Mouse (Mus musculus) right cerebral cortex, postnatal 4 days (tissue): Measurements from ENCODE around the gene Cd3g.
"Not testable (repeated sequence)": the region's sequence is repeated elsewhere in the genome, so short reads cannot be mapped to it uniquely, and the experiment has no call there.

ENCODE experiments used
- DNase-seq: peaks from one replicate; pipeline ENCODE4 v3.0.0-alpha.2; 2022

Cd3g gene

DNA sequence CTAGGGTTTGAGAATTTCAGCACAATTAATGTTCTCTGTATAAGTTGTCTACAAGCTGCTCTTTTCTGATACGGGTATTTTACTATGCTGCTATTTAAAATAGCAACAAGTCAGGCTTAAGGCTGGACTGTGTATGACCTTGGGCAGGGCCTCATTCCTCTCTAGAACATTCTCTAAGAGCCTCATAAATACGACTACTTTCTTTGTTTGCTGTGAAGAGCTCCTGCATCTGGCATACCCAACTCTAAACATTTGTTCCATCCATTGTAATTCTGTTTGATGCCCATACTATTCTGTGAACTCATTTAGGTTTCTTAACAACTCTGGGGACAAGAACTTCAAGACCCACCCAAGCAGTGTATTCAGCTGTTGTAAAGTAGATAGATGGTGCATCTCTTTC lies 2.8 kb upstream of the Cd3g start:
- DNase-seq: no peak

DNA sequence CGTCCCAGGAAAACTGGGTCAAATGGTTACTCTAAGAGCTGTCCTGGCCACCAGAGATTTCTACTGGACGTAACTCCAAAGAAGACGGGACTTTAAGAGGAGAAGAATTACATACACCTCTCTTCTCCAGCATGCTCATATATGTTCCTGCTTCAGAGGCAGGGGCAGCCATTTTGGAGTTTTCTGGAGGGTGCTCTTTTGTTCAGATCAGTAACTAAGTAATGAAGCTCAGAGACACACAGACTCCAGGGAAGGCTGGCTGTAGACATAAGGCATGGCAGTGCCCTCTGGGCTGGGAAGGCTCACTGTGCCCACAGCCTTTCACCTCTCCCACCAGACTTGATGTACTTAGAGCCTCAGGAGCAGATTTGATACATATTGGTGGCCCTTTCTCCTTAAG lies 2.3 kb upstream of the Cd3g start:
- DNase-seq: no peak

DNA sequence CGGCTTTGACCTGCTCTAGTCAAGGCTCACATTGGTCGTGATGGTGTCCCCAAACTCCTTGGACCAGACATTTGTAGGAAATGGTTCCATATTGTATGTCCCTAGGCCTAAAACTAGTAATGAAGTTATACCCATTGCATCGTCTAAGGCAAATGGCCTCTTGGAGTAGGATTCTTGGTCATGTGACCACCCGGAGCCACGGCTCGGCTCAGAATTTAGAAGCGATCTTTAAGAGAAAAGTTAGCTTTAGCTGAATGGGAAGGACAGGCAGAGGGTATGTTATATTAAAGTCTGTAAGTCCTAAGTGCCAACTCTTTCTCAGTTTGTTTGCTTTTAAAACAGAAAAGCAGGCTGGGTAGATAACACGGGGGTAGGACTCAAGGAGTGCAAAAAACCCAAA lies 1.9 kb upstream of the Cd3g start:
- no peak for DNase-seq

DNA sequence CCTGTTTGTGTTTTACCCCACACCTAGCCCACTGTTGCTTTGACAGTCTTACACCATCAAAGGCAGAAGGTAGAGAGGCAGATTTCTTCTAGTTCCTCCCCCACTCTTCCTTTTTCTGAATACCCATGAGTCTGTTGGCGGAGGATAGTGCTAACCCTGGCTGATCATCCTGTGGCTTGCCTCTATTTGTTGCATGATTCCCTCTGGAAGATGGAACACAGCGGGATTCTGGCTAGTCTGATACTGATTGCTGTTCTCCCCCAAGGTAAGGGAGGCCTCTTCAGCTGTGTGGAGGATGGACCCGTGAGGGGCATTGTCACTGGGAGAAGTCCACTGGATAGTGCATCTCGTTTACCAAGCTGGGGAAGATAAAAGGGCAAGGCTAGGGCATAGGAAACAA lies 1.4 kb upstream of the Cd3g start, which contains the start of gene Cd3d:
Gene Cd3d, plus strand, starts transcription at position 111 of the 400 bp plus-strand sequence.
- no peak for DNase-seq

DNA sequence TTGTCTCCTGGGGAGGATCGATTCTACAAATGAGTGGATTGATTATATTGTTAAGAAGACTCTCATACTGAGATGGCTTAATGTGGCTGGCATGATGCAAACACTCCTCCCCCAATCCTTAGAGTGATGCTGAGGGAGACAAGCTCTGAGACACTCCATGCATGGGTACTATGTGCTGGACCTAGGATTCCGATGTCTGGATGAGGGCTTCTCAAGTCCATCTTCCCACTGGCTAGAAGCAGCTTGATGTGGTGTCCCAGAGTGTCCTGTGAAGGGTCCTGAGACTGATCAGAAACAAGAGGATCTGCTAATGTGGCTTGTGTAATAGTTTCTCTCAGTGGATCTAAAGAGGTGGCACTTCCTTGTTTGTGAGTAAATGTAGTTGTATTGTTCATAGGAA lies 873 bp upstream of the Cd3g start:
- DNase-seq: no peak

DNA sequence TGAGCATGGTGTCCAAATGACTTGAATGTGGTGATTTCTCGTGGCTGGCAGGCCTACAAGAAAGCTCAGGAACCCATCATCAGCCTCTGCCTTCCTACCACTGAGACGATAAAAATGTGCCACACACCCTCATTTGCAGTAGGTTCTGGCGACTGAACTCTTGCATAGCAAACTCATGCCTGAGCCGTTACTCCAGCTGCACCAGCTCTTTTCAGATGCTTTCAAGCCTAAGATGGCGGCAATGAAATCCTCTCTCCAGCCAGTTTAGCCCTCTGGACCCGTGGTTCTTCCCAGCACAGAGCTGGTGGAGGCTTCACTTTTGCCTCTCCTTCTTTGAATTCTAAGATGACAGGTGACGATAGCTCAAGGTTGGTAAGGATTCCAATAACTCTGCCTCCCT lies 425 bp downstream of the Cd3g start:
- no peak for DNase-seq

DNA sequence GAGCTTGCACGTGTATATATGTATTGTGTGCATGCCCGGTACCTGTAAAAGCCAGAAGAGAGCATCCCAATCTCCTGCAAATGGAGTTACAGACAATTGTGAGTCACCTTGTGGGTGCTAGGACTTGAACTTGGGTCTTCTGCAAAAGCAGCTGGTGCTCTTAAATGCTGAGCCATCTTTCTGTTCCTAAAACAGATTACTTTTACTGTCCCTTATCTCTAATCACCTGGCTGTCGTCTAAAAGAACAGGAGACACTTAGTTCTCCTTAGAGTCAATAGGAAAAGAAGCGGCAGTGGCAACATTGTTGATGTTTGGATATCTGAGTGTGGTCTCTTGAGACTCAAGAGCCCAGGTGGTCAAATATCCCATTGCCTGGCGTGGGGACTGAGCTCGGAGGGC lies 2.4 kb downstream of the Cd3g start:
- no peak for DNase-seq

DNA sequence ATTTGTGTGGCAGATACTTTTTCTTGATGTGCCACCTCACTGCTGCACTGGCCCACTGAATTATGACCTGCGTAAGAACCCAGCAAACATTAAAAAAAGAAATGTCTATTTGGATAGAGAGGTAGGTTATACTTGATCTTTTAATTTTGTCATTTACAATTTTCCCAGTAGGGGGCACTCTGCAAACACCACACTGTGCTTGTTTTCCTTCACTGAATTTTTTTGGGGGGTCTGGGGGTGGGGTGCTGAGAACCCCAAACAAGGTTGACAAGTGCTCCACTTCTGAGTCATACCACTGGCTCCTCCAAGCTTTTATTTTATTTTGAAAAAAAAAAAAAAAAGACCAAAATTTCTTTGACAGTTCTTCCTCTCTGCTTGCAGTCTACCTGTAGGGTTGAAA lies 10.8 kb downstream of the Cd3g start:
- no peak for DNase-seq

DNA sequence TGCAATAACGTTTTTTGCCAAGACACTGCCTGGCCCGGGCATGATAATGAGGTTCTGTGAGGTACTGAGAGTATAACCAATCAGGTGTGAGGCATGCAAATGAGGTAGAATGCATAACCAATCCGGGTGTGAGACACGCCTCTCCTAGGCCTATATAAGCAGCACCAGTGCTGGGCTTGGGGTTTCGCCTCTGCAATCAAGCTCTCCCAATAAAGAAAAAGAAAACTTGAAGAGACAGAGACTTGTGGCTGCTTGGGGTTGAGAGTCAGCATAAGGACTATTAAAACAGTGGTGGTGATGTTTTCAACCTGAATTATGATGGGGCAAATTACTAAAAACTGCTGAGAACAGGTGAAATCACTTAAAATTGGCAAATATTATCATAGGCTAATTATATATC lies 12.5 kb downstream of the Cd3g start:
- DNase-seq: not testable (repeated sequence)

DNA sequence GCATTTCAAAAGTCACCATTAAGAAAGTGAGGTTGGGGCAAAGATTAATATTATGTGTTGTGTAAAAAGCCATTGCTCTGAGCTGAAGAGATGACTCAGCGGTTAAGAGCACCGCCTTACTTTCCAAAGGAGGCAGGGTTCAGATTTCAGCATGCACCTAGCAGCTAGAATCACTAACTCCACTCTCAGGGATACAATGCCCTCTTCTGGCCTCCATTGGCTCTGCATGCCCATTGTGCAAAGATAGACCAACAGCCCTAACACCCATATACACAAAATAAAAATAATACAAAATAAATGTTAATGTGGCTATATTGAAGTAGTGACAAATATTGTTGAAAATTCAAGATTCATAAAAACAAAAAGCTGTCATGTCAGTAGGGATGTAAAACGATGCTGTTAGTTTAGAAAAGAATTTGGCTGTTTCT lies 13.4 kb downstream of the Cd3g start:
- DNase-seq: peak; percentile 38

DNA sequence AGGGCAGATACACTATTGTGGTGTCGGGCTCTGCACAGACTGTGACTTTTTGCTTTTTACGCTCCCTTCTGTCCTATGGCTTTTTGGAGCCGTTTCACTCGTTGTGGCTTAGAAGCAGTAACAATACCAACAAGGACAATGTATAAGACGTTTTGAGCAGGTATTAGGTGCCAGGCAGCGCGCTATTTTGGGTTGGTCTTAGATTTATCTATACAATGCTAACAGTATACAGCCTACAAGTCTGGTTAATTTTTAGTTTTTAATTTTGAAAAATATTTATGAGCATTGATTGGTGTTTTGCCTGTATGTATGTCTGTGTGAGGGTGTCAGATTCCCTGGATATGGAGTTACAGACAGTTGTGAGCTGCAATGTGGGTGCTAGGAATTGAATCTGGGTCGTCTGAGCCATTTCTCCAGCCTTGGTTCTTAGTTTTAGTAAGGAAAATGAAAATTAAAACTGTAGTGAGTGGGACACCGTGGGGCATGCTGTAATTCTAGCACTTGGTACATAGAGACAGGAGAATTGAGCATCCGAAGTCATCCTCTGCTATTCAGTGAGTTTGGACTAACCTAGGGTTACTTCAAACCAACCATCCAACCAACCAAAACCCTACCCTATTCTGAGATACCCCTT lies 14.3 kb downstream of the Cd3g start:
- no peak for DNase-seq

DNA sequence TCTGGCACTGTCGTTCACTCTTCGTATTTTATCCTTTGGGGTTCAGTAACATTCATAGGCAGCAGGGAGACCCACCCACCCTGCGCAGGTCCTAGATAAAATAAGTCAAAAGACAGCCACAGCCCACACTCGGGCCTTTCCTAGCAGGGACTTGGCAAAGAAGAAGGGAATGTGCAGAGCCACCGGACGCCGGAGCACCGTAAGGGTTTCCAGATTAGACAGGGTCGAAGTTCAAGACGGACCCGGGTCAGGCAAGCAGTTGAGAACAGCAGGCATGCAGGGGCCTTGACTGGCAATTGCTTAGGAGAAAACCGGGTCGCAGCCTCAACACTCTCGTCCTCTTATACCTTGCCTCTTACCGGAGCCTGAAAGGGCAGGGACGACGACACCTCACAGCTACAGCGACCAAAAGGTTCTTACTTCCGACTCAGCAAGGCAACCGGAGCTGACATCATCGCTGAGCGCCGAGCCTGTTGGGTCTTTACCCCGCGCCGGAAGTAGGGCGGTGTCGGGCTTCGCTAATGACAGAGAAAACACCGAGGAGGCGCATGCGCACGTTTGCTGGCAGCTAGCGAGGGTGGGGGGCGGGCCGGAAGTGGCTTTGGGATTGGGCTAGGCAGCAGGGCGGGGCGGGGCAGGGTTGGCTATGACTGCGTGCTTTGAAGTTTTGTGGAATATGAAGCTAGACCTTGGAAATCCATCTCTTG lies 15.0 kb downstream of the Cd3g start, which contains the start of gene Ube4a:
Gene Ube4a, minus strand, starts transcription at position 475 of the 707 bp plus-strand sequence.
- peak; percentile 99 for DNase-seq

DNA sequence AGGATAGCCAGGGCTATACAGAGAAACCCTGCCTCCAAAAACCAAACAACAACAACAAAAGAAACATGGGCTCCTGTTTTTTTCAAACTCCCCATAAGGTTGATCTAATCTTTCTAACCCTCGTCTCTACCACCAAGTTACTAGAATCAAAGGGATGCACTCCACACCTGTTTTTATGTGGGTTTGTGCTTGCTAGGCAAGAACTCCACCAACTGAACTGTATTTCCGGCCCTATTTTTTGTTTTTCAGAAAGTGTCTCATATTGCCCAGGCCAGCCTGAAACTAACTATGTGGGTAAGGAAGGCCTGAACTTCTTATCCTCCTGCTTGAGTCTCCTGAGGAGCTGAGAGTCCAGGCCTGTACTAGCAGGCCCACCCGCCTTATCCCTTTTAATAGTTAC lies 25.8 kb downstream of the Cd3g start:
- DNase-seq: no peak

DNA sequence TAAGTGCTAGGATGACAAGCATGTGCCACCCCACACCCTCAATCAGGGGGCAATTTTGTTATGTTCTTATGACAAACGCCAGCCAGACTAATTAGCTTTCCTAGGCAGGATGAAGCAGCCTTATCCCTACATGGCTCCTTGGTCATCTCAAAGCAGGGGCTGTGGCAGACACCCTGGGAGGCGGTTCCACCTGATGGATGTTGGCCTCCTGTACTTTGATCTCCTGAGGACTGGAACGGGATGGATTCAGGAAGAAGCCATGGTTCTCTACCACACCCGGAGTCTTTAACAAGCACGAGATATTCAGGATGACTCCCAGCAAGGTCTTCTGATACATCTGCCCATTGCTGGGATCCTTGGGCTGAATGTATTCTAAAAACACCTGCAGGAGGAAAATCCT lies 32.4 kb downstream of the Cd3g start:
- DNase-seq: no peak

DNA sequence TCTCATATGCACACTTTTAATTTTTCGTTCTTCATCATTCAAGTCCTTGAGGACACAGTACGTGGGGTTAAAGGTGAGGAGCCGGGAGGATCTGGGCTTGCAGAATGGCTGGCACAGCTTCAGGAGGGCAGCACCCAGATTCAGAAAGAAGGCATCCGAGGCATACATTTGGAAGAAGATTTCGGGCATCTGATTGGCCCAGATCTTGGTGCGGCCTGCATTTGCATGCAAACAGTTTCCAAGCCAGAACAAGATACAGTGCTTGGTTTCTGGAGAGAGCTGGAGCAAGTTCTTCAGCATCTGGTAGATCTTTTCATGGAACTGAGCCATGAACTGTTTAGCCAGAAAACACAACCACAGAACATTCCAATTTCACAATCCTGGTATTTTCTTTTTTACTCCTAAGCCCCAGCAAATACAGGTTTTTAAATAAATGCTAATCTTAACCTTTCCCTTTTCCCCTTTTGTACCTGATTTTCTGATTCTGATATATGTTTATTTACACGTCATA lies 34.0 kb downstream of the Cd3g start:
- DNase-seq: no peak

DNA sequence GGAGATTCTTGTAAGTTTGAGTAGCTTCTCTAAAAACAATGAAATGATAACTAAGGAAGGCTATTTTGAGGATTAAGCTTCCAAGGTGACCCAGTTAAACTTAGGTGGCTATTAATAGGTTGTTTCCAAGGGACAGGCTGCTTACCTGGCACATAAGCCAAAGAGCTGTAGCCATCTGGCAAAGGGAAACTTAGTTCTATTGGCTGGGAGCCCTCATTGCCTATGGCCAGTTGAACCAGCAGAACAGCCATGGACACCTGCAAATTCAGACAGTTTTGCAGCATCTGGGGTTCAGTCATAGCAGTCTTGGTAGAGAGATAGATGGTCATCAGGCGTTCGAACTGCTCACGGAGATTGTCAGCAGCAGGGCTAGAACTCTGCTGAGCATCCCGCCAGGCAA lies 37.8 kb downstream of the Cd3g start:
- no peak for DNase-seq

DNA sequence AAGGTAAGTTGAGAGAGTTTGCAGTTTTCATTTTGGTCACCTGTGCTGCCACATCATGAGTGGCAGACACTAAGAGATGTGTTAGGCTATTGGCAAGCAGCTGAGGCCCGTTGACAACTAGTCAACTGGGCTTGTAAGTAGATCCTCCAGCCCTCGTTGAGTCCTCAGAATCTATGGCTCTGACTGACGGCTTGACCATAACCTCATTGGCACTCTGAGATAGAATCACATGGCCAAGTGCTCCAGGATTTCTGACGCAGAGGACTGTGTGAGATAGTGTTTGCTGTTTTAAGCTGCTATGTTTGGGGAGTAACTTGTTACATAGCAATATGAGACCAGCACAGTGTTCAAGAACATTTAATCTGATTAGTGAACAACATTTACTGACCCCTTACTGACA lies 38.5 kb downstream of the Cd3g start:
- DNase-seq: no peak

DNA sequence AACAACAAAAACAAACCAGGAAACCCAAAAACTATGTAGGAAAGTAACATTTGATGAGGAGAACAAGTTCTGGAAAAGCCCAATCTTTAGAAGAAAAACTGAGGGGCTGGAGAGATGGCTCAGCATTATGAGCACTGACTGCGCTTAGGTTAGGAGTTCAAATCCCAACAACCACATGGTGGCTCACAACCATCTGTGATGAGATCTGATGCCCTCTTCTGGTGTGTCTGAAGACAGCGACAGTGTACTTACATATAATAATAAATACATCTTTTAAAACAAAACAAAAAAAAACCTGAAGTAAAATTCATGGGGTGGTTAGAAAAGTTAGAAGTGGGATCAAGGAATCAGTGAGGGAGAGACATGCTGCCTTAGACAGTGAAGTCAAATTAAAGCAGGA lies 58.7 kb downstream of the Cd3g start:
- DNase-seq: no peak

DNA sequence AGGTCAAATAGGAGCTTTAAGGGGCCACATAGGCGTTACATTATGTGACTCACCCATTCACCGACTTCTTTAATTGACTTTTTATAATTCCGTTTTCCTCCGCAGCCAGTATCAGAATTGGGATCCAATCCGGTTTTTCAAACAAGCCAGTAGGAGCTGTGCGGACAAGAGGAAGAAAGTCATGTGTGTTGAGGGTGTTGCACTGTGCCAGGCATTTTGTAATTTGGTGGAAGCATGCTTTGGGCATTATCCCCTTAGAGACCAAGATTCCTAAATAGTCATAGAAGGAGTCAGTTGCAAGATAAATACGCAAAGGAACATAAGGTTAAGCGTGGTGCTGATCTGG lies 59.1 kb downstream of the Cd3g start:
- DNase-seq: no peak

DNA sequence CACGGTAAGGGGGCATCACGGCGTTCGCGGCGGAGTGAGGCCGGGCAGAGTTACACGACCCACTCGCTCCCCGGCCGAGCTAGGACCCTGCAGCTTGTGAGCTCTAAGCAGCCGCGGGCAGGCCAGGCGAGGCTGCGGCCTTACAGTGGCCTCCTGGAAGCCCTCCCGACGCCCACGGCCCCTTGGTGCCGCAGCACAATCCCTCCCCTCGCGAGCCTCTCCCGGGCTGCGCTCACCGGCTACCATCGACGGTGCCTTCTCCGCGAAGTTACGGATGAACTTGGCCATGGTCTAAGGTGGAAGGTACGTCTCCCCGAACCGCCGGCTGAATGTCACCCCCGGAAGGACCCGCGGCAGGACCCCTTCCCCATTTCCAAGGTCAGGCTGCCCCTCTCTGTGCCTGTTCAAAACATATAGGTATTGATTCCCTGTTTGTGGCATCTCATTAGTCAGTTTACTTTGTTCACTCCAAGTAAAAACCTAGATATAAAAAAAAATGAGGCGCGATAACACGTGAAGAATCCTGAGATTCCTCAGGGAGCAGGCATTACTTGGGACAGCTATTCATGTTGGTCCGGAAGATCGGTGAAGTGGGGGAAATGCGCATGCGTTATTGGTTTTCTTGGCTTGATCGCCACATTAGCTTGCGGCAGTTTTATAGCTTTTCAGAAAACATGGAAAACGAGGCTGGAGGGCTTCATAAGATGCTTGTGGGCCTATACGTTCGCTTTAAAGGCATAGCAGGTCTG lies 59.7 kb downstream of the Cd3g start, which contains the start of gene Atp5l:
Gene Atp5l, minus strand, starts transcription at position 369 of the 749 bp plus-strand sequence.
- DNase-seq: peak; percentile 71

DNA sequence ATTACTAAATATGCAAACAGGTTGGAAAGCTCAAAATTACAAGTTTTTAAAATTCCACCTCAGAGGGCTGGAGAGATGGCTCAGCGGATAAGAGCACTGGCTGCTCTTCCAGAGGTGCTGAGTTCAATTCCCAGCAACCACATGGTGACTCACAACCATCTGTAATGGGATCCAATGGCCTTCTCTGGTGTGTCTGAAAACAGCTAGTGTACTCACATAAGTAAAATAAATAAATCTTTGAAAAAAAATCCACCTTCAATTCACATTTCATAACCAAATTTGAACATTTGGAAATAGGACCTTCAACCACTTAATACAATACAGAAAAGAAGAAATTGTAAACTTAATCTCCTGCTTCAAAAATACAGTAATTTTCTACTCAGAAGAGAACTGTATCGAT lies 60.6 kb downstream of the Cd3g start:
- no peak for DNase-seq
